Mouse (Mus musculus) liver, embryonic 14.5 days (tissue): ENCODE results near the gene Gnat1.

Source experiments
- CTCF ChIP-seq: IDR thresholded peaks from 2 replicates; pipeline ENCODE4 v1.5.1; 2016; ENCODE audit warnings: antibody characterized with exemption, low read depth, control low read depth
- EP300 ChIP-seq: IDR thresholded peaks from 2 replicates; pipeline ENCODE4 v1.6.1; 2016; ENCODE audit warnings: antibody characterized with exemption, low read depth

- no peak for TF ChIP-seq CTCF
- TF ChIP-seq EP300 = no peak
Observed at GRCm38 (mm10) chr9:107668011-107668410, 11.5 kb downstream of the Gnat1 start.
